Mouse (Mus musculus) retina, postnatal 7 days (tissue): Measurements from ENCODE around the gene Apol11b.
"Not testable (repeated sequence)": the region's sequence is repeated elsewhere in the genome, so short reads cannot be mapped to it uniquely, and the experiment has no call there.

ENCODE experiments used
- DNase-seq: peaks from one replicate; pipeline ENCODE4 v3.0.0-alpha.2; 2012; ENCODE audit warnings: low read depth, low spot score

Gene Apol11b

GRCm38 (mm10) chr15:77643176-77643575, at the start of gene Apol11b:
Apol11b (minus strand) TSS chr15:77643286.
- DNase-seq = not testable (repeated sequence)

GRCm38 (mm10) chr15:77691532-77692311, 48.6 kb upstream of the Apol11b start:
- not testable (repeated sequence) for DNase-seq

DNA sequence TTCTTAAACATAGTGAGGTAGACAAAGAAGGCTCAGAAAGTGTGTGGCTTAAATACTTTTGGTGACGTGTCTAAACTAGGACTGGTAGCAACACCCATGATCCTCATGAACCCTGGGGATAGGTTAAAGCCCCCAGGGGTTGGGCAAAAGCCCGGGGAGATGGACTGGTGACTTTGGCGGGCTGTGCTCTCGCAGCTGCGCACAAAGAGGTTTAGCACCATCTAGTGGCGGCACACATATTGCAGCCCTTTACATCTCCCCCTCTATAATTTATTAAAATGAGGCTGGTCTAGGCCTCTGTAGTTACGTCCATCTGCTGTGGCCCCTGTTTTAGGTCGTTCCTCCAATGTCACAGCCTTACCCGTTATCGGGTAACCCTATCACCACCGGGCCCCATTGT, 40.9 kb upstream of the Apol11b start:
- DNase-seq = not testable (repeated sequence)

DNA sequence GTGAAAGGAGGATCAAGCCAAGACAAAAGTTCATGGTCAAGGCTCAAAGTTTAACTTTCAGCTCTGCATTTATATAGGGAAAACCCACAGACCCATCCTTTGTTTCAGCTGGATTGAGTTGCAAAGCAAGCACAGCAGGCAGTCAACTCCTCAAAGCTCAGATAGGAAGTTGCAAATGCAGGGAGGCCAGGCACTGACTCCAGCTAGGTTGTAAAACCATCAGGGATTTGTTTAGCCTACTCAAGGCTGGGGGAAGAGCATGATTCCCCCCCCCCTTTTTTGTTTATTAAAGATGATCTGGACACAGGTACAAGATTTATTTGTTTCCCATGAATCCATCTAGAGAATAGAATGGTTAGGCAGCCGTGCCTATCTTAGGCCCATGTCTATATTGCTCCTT, 31.0 kb upstream of the Apol11b start:
- not testable (repeated sequence) for DNase-seq

GRCm38 (mm10) chr15:77661841-77662240, 18.8 kb upstream of the Apol11b start:
- not testable (repeated sequence) for DNase-seq

GRCm38 (mm10) chr15:77659773-77660172, 16.7 kb upstream of the Apol11b start:
- DNase-seq = not testable (repeated sequence)

DNA sequence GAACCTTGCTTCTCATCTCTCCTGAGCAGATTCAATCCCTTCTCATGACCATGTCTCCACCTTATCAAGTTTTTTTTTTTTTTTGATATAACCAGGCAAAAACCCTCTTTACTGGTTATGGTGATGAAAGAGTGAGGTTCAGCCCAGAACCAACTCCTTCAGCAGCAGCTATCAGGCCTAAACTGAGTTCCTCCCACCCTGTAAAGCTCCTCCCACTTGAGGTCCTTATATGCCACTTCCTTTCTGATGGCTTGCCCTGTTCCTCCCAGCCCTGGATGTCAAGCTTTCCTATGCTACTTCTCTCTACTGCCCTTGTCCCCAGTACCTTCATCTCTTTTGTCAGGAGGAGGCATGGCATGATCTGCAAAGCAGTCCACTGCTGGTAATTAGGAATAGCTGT, 8.1 kb upstream of the Apol11b start:
- not testable (repeated sequence) for DNase-seq

GRCm38 (mm10) chr15:77629822-77630221, 13.3 kb downstream of the Apol11b start:
- DNase-seq = not testable (repeated sequence)

GRCm38 (mm10) chr15:77628647-77629046, 14.4 kb downstream of the Apol11b start:
- not testable (repeated sequence) for DNase-seq

GRCm38 (mm10) chr15:77626471-77626870, 16.6 kb downstream of the Apol11b start:
- DNase-seq = not testable (repeated sequence)

DNA sequence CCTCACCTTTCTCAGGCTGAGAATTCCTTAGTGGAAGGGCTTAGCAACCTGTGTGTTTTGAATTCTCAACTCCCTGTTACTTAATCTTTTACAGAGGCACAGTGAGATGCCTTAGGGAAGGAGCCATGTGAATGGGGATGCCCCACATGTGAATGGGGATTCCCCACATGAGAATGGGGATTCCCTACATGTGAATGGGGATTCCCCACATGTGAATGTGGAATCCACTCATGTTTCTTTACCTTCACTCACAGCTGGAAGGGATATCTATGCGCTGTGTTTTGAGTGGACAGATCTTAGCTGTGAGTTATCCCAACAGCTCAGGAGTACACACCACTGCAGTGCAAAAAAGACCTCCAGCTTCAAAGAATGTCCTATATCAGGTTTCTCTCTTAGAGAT, 18.4 kb downstream of the Apol11b start:
- no peak for DNase-seq

GRCm38 (mm10) chr15:77606069-77606468, 37.0 kb downstream of the Apol11b start:
- DNase-seq = no peak

GRCm38 (mm10) chr15:77598958-77599357, 44.1 kb downstream of the Apol11b start, which contains the start of gene Gm36245:
Gm36245 (plus strand) TSS chr15:77599258.
- no peak for DNase-seq

- no peak for DNase-seq
These were observed 44.7 kb downstream of the Apol11b start for GRCm38 (mm10) chr15:77598429-77598828.

GRCm38 (mm10) chr15:77595961-77596360, 47.1 kb downstream of the Apol11b start, which contains the start of gene Apol10b:
Apol10b (minus strand) TSS chr15:77596125.
- DNase-seq = no peak

DNA sequence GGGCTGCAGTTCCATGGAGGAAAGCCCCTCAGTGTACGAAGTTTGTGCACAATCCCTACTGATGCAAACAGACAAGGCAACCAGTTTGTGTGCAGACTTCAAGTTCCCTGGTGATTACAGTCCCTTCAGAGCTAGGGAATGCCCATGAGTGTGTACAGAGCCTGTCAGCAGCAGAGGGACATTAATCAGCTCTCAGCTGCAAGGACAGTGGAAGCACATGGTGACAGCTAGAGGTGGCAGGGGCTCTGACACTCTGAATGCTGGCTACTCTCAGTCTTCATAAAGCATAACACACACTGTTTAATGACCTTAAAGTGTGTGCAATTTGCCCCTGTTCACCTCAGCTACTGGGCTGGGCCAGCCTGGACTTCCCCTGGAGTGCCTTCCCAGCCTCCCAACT, 49.5 kb downstream of the Apol11b start:
- no peak for DNase-seq

GRCm38 (mm10) chr15:77590881-77591280, 52.2 kb downstream of the Apol11b start:
- no peak for DNase-seq

DNA sequence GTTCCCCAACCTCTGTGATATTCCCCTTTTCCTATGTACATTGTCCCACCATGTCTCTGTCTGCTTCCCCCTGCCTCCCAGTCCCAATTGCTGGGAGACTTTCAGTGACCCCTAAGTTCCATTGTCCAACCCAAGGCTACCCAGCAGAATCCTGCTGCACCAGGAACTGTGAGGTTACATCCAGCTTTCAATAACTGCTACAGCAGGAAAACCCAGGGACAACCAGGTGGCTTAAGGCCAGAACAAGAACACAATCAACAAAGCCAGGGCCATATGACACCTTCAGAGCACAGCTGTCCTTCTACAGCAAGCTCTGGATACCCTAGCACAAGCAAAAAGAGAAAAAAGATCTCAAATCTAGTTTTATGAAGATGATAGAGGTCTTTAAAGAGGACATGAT, 54.1 kb downstream of the Apol11b start:
- no peak for DNase-seq

DNA sequence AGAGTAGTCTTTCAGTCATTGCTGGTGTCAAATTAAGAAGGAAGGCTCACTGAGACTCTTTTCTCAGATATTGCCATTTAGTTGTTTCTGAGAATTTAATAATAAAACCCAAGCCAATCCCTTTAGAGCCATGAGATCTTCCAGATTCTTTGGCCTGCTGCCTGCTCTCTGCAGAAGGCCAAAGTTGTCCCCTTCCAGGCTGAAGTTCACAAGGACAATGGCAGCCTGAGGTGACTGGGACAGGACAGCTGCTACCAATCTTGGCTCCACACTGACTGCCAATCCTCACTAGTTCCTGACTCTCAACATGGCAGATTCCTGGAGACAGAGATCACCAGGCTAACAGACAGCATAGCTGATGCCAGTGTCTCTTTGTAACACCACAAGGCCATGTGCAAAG, 56.1 kb downstream of the Apol11b start:
- no peak for DNase-seq
